Mouse (Mus musculus) right cerebral cortex, postnatal 4 days (tissue): Measurements from ENCODE around the gene Usp2.
A peak's percentile ranks its signal among the peaks of the same experiment; 100 is the strongest.

ENCODE experiments used
- DNase-seq: peaks from one replicate; pipeline ENCODE4 v3.0.0-alpha.2; 2022

Usp2 gene

GRCm38 (mm10) chr9:44127351-44127801 lies 60.6 kb downstream of the Usp2 start:
- DNase-seq: no peak

- no peak for DNase-seq
These were observed 62.8 kb downstream of the Usp2 start for GRCm38 (mm10) chr9:44129633-44130032.

- DNase-seq: no peak
These were observed 63.2 kb downstream of the Usp2 start for GRCm38 (mm10) chr9:44130034-44130433.

GRCm38 (mm10) chr9:44130581-44131275 lies 63.9 kb downstream of the Usp2 start:
- no peak for DNase-seq

DNA sequence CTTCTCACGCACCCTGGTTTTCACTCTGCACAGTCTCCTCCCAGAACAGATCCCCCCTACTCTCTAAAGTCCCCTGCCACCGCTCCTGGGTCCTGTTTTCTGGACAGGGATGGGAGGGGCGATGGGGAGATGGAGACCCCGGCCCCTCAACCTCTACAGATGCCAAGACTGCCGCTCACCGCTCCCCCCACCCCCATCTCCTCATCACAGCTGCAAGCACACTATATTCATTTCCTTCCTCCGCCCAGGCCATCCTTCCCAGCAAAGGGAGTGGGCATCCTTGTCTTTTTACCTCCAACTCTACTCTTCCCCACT lies 64.4 kb downstream of the Usp2 start:
- no peak for DNase-seq

DNA sequence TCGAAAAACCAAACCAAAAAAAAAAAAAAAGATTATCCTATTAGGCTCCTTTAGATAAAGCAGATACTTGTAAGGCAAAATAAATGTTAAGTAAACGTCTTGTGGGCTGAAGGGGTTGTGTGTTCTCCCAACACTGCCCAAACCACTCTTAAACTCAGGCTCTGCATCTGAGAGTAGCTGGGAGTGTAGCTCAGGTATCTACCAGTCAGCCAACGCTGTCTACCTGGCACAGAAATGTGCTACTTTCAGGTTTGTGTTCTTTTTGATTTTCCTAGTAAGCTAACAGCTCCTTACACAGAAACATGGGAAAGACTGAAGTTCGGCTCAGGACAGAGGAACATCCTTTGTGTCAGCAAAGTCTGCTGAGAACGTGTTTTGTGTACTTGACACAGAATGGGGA lies 65.4 kb downstream of the Usp2 start:
- no peak for DNase-seq

- no peak for DNase-seq
These were observed 66.5 kb downstream of the Usp2 start for GRCm38 (mm10) chr9:44133287-44133686.

DNA sequence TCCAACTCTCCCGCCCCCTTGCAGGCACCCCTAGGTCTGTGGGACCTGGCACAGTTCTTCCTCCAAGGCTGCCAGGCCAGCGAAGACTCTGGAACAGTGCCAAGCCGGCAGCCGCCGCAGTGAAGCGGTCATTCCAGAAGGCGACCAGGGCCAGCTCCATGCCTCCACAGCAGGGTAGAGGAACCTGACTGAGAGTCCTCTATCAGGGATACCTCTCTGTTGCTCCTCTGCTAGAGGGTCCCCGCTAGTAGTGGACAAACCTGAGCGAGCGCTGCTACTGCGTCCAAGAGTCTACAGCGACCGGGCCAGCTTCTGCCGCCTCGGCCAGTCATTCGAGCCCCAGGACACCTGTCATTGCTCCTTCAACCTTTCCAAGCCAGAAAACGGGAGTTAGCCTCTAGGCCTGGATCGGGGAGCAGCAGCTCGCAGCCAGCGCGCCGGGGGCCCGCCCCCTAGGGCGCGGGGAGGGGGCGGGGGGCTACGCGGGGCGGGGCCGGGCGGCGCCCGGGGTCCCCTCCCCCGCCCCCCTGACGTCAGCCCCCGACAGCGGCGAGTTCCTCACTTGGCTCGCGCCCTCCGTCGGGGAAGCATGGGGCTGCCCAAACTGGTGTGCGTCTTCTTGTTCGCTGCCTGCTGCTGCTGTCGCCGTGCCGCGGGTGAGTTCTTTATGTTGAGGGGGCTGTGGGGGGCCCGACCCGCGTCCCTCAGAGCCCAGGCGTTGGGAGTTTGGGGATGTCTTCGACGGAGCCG lies 67.5 kb downstream of the Usp2 start, which contains the start of gene Mcam:
Gene Mcam, plus strand, starts transcription at position 369 of the 750 bp plus-strand sequence.
- DNase-seq: peak; percentile 68

DNA sequence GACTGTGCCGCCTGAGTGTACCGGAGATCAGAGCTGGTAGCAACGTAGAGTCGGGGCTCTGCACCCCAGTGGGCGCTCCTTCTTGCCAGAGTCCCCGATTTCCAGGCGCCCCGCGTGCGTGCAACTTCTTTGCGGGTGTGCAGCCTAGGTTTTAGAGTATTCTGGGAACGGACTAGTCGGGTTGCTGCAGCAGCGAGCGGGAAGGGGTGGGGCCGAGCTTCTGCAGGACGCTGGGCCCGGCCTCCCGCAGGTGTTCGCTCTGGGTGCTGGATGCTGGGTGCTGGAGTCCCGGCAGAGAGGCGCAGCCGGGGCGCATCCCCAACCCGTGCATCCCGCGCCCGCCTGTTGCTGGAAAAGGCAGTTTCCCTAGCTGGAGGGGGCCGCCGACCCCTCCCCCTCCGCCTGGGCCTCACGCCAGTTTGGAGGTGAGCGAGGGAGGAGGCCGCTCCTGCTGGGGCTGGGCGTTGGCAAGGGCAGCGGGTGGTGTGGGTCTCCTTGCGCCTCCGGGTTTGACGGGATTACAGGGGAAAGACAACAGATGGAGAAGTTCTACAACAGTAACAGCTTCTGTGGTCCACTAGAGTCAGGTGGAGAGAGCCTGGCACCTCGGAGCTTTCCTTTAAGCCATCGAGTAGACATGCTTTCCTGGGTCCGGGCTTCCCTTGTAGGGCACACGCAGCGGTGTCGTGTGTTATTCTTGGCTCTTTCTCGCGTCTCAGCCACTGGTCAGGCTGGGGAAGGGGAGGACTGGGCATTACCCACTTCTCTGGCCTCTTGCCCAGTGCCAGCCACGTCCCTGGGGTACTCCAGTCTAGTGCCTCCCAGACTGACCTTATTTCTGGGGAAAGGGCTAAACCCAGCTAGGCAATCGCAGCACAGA lies 68.3 kb downstream of the Usp2 start:
- peak; percentile 47 for DNase-seq

GRCm38 (mm10) chr9:44135731-44136411 lies 69.0 kb downstream of the Usp2 start:
- no peak for DNase-seq

- no peak for DNase-seq
These were observed 71.0 kb downstream of the Usp2 start for GRCm38 (mm10) chr9:44137846-44138245.

- DNase-seq: no peak
These were observed 75.1 kb downstream of the Usp2 start for GRCm38 (mm10) chr9:44141951-44142350.

DNA sequence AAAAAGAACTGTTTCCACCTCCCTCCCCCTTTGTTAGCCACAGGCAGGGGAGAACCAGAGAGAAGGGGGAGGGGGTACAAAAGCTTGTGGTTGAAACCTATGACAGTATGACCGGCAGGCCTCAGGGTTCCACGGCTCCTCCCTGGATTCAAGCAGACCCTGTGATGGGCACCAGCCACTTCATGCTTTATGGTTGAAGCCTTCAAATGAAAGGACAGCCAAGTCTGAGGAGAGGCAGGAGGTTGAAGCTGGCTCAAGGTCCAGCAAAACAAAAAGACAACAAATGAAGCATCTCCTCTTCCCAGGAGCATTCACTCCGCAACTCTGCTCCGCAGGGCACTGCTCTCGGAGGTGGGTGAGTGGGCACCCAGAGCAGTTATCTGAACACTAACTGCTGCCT lies 76.6 kb downstream of the Usp2 start:
- DNase-seq: no peak

DNA sequence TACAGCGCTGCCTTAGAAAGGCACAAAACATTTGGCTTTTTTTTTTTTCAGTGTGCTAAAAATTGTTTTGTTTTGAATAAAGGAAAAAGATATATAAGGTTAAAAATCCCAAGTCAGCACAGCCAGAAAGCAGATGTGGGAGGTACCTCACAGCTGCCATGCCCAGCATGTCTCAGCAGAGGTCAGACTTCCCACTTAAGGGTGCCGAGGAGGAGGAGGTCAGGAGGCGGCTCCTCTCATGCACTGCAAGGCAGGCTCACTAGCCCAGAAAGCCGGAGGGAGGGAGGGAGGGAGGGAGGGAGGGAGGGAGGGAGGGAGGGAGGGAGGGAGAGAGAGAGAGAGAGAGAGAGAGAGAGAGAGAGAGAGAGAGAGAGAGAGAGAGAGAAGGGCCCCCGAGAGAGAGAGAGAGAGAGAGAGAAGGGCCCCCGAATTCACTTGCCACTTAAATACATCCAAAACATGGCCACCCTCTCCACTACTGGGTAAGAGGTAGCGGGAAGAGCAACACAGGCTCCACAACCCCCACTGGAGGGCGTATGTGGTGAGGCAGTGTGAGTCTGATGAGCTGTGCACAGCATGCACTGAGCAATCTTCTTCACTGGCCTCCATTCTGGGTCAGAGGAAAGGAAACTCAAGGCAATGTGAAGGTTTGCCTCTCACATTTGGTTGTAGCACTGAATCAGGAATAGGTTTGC lies 77.3 kb downstream of the Usp2 start:
- no peak for DNase-seq

- no peak for DNase-seq
These were observed 77.9 kb downstream of the Usp2 start for GRCm38 (mm10) chr9:44144718-44145060.
